Mouse (Mus musculus): Measurements from ENCODE around the gene Serinc2.

DNA sequence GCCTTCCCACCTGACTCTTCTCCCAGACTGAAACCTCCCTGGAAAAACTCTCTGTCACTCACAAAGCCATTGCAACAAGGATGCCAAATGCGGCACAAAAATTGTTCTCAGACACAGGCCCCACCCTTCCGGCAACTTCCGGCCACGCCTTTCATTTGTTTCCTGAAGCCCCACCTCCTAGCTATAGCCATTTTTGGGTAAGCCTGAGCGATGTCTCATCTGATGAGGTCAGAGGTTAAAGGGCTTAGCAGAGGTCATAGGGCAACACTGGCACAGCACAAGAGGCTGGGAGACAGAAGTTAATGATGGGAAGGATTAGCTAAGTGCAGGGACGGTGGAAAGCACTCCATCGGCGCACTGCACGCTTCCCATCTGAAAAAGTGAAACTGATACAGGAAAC is 12.4 kb downstream of the Serinc2 start:
- TF ChIP-seq CTCF (conservative IDR thresholded peaks at IDR 0.05; ENCODE audit: insufficient read depth, insufficient read length, low read depth, low read length) (no peak), POLR2A (IDR thresholded peaks at IDR 0.05; ENCODE audit: low read depth, low read length) (no peak)

Measured in kidney, adult 2 months (tissue).